ENCODE assay signal across 20 mouse cellular contexts in genomic region chr4:136801944-136802343, GRCm38 (mm10). TPM values are rescaled to one million over a fixed set of nuclear protein-coding genes. Genes with fewer than 3 reads are reported as not detected.
DNase-seq lines count a peak whose midpoint lies in the region; ATAC-seq lines count a peak whose summit lies in the region.
"Had no signal": no experiment of that assay in that cellular context is flagged by ENCODE, and none has a peak within 500 bp of the region (broad histone marks: within the 10 kb centered on the region; RNA-seq: fewer than 3 reads in every experiment).

No protein-coding gene starts in this region.

- no peak overlapping the region for H3K9ac ChIP-seq in liver, embryonic 11.5 days (ENCODE audit: low read depth, low read length)
- peak overlapping the region; percentile 56; the same call in 1 of the 2 replicates for H3K9ac ChIP-seq in intestine, embryonic 16.5 days (ENCODE audit: low read depth, low read length)
- H3K9ac ChIP-seq in stomach, embryonic 14.5 days (replicated peaks; ENCODE audit: low read depth, low read length) = no peak overlapping the region
- H3K9ac ChIP-seq: embryonic facial prominence, embryonic 13.5 days; limb, embryonic 13.5 days; liver, embryonic 14.5 days; lung, embryonic 14.5 days had no signal

- 75% methylated on average over 5 of the region's 5 CpGs for WGBS in heart, embryonic 10.5 days
- whole genome bisulfite sequencing in liver, embryonic 11.5 days = 75% methylated on average over 5 of the region's 5 CpGs
- 72% methylated on average over 5 of the region's 5 CpGs for WGBS in intestine, embryonic 16.5 days
- 86% methylated on average over 5 of the region's 5 CpGs for WGBS in stomach, embryonic 14.5 days

- peaks cover 46% of the 10 kb centered on the region for H3K27me3 ChIP-seq in heart, embryonic 10.5 days (ENCODE audit: insufficient read depth, poor library complexity, severe bottlenecking)
- H3K27me3 ChIP-seq in liver, embryonic 11.5 days (replicated peaks; ENCODE audit: control insufficient read depth, insufficient read depth, low read length) = no peaks in the 10 kb centered on the region
- no peaks in the 10 kb centered on the region for H3K27me3 ChIP-seq in intestine, embryonic 16.5 days (replicated peaks; ENCODE audit: control insufficient read depth, insufficient read depth, low read length)
- no peaks in the 10 kb centered on the region for H3K27me3 ChIP-seq in stomach, embryonic 14.5 days (ENCODE audit: control insufficient read depth, insufficient read depth, low read length)
- H3K27me3 ChIP-seq: CH12.LX; embryonic facial prominence, embryonic 13.5 days had no signal

- no peak overlapping the region for H3K4me3 ChIP-seq in heart, embryonic 10.5 days
- no peak overlapping the region for H3K4me3 ChIP-seq in liver, embryonic 11.5 days (ENCODE audit: low read depth, low read length)
- H3K4me3 ChIP-seq in intestine, embryonic 16.5 days (ENCODE audit: low read length) = no peak overlapping the region
- no peak overlapping the region for H3K4me3 ChIP-seq in stomach, embryonic 14.5 days (ENCODE audit: low read depth, low read length)
- H3K4me3 ChIP-seq: embryonic facial prominence, embryonic 13.5 days; heart, adult 2 months; limb, embryonic 13.5 days; midbrain, embryonic 10.5 days had no signal

- H3K4me2 ChIP-seq in liver, embryonic 11.5 days = no peak overlapping the region
- H3K4me2 ChIP-seq in intestine, embryonic 16.5 days (ENCODE audit: low read depth, low read length) = peak overlapping the region; percentile 37
- H3K4me2 ChIP-seq in stomach, embryonic 14.5 days (replicated peaks; ENCODE audit: low read depth, low read length) = no peak overlapping the region
- H3K4me2 ChIP-seq: embryonic facial prominence, embryonic 13.5 days; limb, embryonic 13.5 days; lung, embryonic 14.5 days had no signal

- H3K36me3 ChIP-seq in heart, embryonic 10.5 days = no peaks in the 10 kb centered on the region
- H3K36me3 ChIP-seq in liver, embryonic 11.5 days (ENCODE audit: control insufficient read depth, insufficient read depth, low read length) = no peaks in the 10 kb centered on the region
- no peaks in the 10 kb centered on the region for H3K36me3 ChIP-seq in intestine, embryonic 16.5 days (ENCODE audit: control insufficient read depth, insufficient read depth, low read length)
- no peaks in the 10 kb centered on the region for H3K36me3 ChIP-seq in stomach, embryonic 14.5 days (ENCODE audit: control insufficient read depth, insufficient read depth, low read length)
- H3K36me3 ChIP-seq: G1E; limb, embryonic 13.5 days had no signal

- H3K9me3 ChIP-seq in heart, embryonic 10.5 days = no peaks in the 10 kb centered on the region
- no peaks in the 10 kb centered on the region for H3K9me3 ChIP-seq in liver, embryonic 11.5 days (ENCODE audit: control insufficient read depth, low read length)
- H3K9me3 ChIP-seq in intestine, embryonic 16.5 days (ENCODE audit: control insufficient read depth, low read length) = no peaks in the 10 kb centered on the region
- H3K9me3 ChIP-seq in stomach, embryonic 14.5 days (ENCODE audit: control insufficient read depth, low read depth, low read length) = no peaks in the 10 kb centered on the region
- H3K9me3 ChIP-seq: embryonic facial prominence, embryonic 13.5 days; G1E; limb, embryonic 13.5 days; midbrain, embryonic 10.5 days had no signal

- 0 out of 2 replicates have a peak overlapping the region, but pooled peaks have one; percentile 64 for H3K27ac ChIP-seq in heart, embryonic 10.5 days
- H3K27ac ChIP-seq in liver, embryonic 11.5 days (ENCODE audit: low read depth, low read length) = 0 out of 2 replicates have a peak overlapping the region, but pooled peaks have one; percentile 38
- peak overlapping the region; percentile 80 for H3K27ac ChIP-seq in intestine, embryonic 16.5 days (ENCODE audit: low read length)
- H3K27ac ChIP-seq in stomach, embryonic 14.5 days (ENCODE audit: low read length) = 0 out of 2 replicates have a peak overlapping the region, but pooled peaks have one; percentile 33
- H3K27ac ChIP-seq: heart, adult 2 months; limb, embryonic 13.5 days; liver, embryonic 14.5 days had no signal

- peaks cover 89% of the 10 kb centered on the region for H3K4me1 ChIP-seq in heart, embryonic 10.5 days
- H3K4me1 ChIP-seq in liver, embryonic 11.5 days (replicated peaks; ENCODE audit: control insufficient read depth, insufficient read depth, low read length) = peaks cover 28% of the 10 kb centered on the region
- H3K4me1 ChIP-seq in intestine, embryonic 16.5 days (ENCODE audit: control insufficient read depth, insufficient read depth, low read length) = peaks cover 54% of the 10 kb centered on the region
- peaks cover 44% of the 10 kb centered on the region for H3K4me1 ChIP-seq in stomach, embryonic 14.5 days (ENCODE audit: control insufficient read depth, insufficient read depth, low read length)

- no peak for ATAC-seq in liver, embryonic 11.5 days (replicated peaks; ENCODE audit: low FRiP score)
- ATAC-seq in intestine, embryonic 16.5 days = peak; percentile 83
- no peak for ATAC-seq in stomach, embryonic 14.5 days (ENCODE audit: insufficient number of reproducible peaks, insufficient read depth, low FRiP score, low read depth)
- ATAC-seq: forebrain, embryonic 16.5 days had no signal

- intact Hi-C loops in left cerebral cortex, postnatal 10 days (cut with DNase I) = no loop called here

- no peak for DNase-seq in heart, embryonic 10.5 days (ENCODE audit: low spot score)
- no peak for DNase-seq in heart, adult 11 months
- no peak for DNase-seq in liver, embryonic 11.5 days (ENCODE audit: low spot score)
- no peak for DNase-seq in liver
- no peak for DNase-seq in left cerebral cortex, postnatal 10 days (ENCODE audit: extremely low spot score in 1 of 2, low spot score in 2 of 2)
- DNase-seq in adrenal gland, postnatal 10 days = no peak
- DNase-seq: cerebellum, adult 11-12 months; cerebellum, postnatal 10 days; gastrocnemius, postnatal 14 days had no signal

RNA-seq across cellular contexts. Expression of gene Ephb2, which starts 33.8 kb away (rescaled TPM):
- polyA plus RNA-seq in heart, embryonic 10.5 days (2016; fragmentation: Nextera tagmentation; extraction: Ambion mirVana) = 2.6 and 4.2 TPM in 2 replicates
- polyA plus RNA-seq in liver, embryonic 11.5 days (2014; fragmentation: Nextera tagmentation; extraction: Ambion mirVana) = 4.8 and 5.1 TPM in 2 replicates
- polyA plus RNA-seq in intestine, embryonic 16.5 days (2015; fragmentation: Nextera tagmentation; extraction: Ambion mirVana) = 3.1 and 3.5 TPM in 2 replicates
- 7.5 and 7.6 TPM in 2 replicates for polyA plus RNA-seq in stomach, embryonic 14.5 days (2014; fragmentation: Nextera tagmentation; extraction: Ambion mirVana)
- 10 to 100 TPM; 45.5 to 46.0 TPM for total RNA-seq in left cerebral cortex, postnatal 10 days (2021)
- total RNA-seq in adrenal gland, postnatal 10 days (2021) = 10 to 100 TPM in 1 of 2 experiments, 1 to 10 TPM in 1; 8.5 to 12.4 TPM
